Mouse (Mus musculus): ENCODE data around the gene Olfr806. TPM values are rescaled to one million over a fixed set of nuclear protein-coding genes. Genes with fewer than 3 reads are reported as not detected.

The Olfr806 gene
- total RNA-seq (2021) = not detected
- long read RNA-seq, experiment 1 = 0 reads
- long read RNA-seq, experiment 2 = 0 reads

DNA sequence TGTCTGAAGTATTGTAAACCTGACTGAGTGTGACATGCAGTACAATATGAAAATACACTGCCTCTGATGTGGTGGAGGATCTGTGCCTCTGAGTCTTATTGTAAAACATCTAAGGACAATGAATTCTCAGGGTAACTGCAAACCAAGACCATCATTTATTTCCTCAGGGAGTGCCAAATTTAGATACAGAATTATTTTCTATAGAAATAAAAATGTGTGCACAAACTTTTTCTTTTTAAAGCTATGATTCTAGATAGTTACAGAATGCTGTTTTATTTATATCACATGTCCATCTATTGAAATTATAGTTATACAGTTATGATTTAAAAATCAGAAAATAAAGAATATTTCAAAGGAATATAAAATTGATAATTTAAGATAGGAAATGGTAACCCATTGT lies at the start of gene Olfr806:
Gene Olfr806, minus strand, starts transcription at position 101 of the 400 bp plus-strand sequence.
- DNase-seq (ENCODE audit: low spot score in 2 of 2) = no peak

- DNase-seq (ENCODE audit: low spot score in 2 of 2) = no peak
These were observed 36.4 kb upstream of the Olfr806 start for GRCm38 (mm10) chr10:129778123-129778522.

- DNase-seq (ENCODE audit: low spot score in 2 of 2) = no peak
These were observed 32.6 kb upstream of the Olfr806 start, which contains the start of gene Olfr809 for GRCm38 (mm10) chr10:129774338-129774737. Gene Olfr809, plus strand, starts transcription at chr10:129774638.

- DNase-seq (ENCODE audit: low spot score in 2 of 2) = no peak
These were observed 23.5 kb upstream of the Olfr806 start, which contains the start of gene Olfr808 for GRCm38 (mm10) chr10:129765182-129765581. Gene Olfr808, plus strand, starts transcription at chr10:129765482.

DNA sequence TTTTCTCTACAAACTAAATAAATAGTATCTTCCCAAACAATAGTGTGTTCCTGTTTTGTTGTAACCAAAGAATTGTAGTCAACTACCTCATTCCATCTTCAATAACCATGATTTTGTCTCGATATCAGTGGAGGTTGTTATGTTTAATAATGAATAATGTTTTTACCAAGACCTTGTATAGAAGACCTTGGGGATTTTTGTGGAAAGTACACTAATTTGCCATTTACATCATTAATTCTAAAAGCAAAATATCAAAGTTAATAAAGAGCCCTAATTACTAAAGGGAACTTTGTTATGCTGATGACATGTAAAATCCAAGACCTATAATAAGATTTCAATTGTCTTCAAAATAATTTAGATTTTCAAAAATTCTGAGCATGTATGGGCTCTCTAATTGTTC lies 16.0 kb upstream of the Olfr806 start, which contains the start of gene Olfr807:
Gene Olfr807, minus strand, starts transcription at position 101 of the 400 bp plus-strand sequence.
- no peak for DNase-seq (ENCODE audit: low spot score in 2 of 2)

- no peak for DNase-seq (ENCODE audit: low spot score in 2 of 2)
These were observed 12.4 kb downstream of the Olfr806 start, which contains the start of gene Olfr805 for GRCm38 (mm10) chr10:129729275-129729674. Gene Olfr805, minus strand, starts transcription at chr10:129729375.

GRCm38 (mm10) chr10:129702910-129703309 lies 38.8 kb downstream of the Olfr806 start, which contains the start of gene Olfr804:
Gene Olfr804, plus strand, starts transcription at chr10:129703210.
- DNase-seq (ENCODE audit: low spot score in 2 of 2) = no peak

GRCm38 (mm10) chr10:129694186-129694585 lies 47.5 kb downstream of the Olfr806 start, which contains the start of gene Olfr803:
Gene Olfr803, minus strand, starts transcription at chr10:129694286.
- no peak for DNase-seq (ENCODE audit: low spot score in 2 of 2)

GRCm38 (mm10) chr10:129688069-129688468 lies 53.7 kb downstream of the Olfr806 start, which contains the start of gene Olfr802:
Gene Olfr802, minus strand, starts transcription at chr10:129688169.
- no peak for DNase-seq (ENCODE audit: low spot score in 2 of 2)

Small RNAs within 50 kb of the gene (microRNA-seq; reads per million reads assigned to microRNA genes)
- 0 reads per million in 2 experiments for gene Gm24485

Other genes starting within 250 kb of the Olfr806 start
- gene Olfr790, start 243.4 kb downstream of the Olfr806 start, total RNA-seq (2021) = not detected
- gene Olfr791, start 220.1 kb downstream of the Olfr806 start, total RNA-seq (2021) = not detected
- gene Olfr792, start 202.8 kb downstream of the Olfr806 start, total RNA-seq (2021) = not detected
- not detected for gene Olfr794, start 174.3 kb downstream of the Olfr806 start, total RNA-seq (2021)
- gene Olfr796, start 129.4 kb downstream of the Olfr806 start, total RNA-seq (2021) = not detected
- gene Olfr798, start 114.0 kb downstream of the Olfr806 start, total RNA-seq (2021) = not detected
- gene Olfr799, start 104.4 kb downstream of the Olfr806 start, total RNA-seq (2021) = not detected
- gene Olfr800, start 84.2 kb downstream of the Olfr806 start, total RNA-seq (2021) = not detected
- gene Olfr801, start 68.1 kb downstream of the Olfr806 start, total RNA-seq (2021) = not detected
- not detected for gene Olfr802, start 53.8 kb downstream of the Olfr806 start, total RNA-seq (2021)
- gene Olfr803, start 47.6 kb downstream of the Olfr806 start, total RNA-seq (2021) = not detected
- not detected for gene Olfr804, start 38.7 kb downstream of the Olfr806 start, total RNA-seq (2021)
- gene Olfr805, start 12.5 kb downstream of the Olfr806 start, total RNA-seq (2021) = not detected
- not detected for gene Olfr807, start 15.9 kb upstream of the Olfr806 start, total RNA-seq (2021)
- not detected for gene Olfr808, start 23.6 kb upstream of the Olfr806 start, total RNA-seq (2021)
- not detected for gene Olfr809, start 32.7 kb upstream of the Olfr806 start, total RNA-seq (2021)
- not detected for gene Olfr810, start 53.0 kb upstream of the Olfr806 start, total RNA-seq (2021)
- gene Olfr811, start 62.5 kb upstream of the Olfr806 start, total RNA-seq (2021) = not detected
- gene Olfr812, start 104.2 kb upstream of the Olfr806 start, total RNA-seq (2021) = not detected
- not detected for gene Olfr813, start 113.4 kb upstream of the Olfr806 start, total RNA-seq (2021)
- not detected for gene Olfr814, start 137.9 kb upstream of the Olfr806 start, total RNA-seq (2021)
- not detected for gene Olfr815, start 163.9 kb upstream of the Olfr806 start, total RNA-seq (2021)
- gene Olfr816, start 173.7 kb upstream of the Olfr806 start, total RNA-seq (2021) = not detected
- not detected for gene Olfr818, start 207.2 kb upstream of the Olfr806 start, total RNA-seq (2021)
- not detected for gene Olfr819, start 225.3 kb upstream of the Olfr806 start, total RNA-seq (2021)
- gene Olfr247, start 234.2 kb upstream of the Olfr806 start, total RNA-seq (2021) = not detected
- not detected for gene Gm10310, start 243.1 kb upstream of the Olfr806 start, total RNA-seq (2021)

Data from left cerebral cortex, adult 18-20 months (tissue).